Mouse (Mus musculus): Measurements from ENCODE around the gene Ntrk1. TPM values are rescaled to one million over a fixed set of nuclear protein-coding genes. Genes with fewer than 3 reads are reported as not detected.

Ntrk1 gene
- total and polyA plus RNA-seq, 3 experiments, result 0.47 to 1.6 (median 0.55) TPM

GRCm38 (mm10) chr3:87778283-87778682, 16.7 kb downstream of the Ntrk1 start:
- in situ Hi-C loops (cut with MboI; ENCODE audit: low pct_ligation_motif_present, low pct_unique_long_range_greater_than_20kb, low sequenced_read_pairs), result no loop called here
- no peak overlapping the region for H3K4me2 ChIP-seq (ENCODE audit: insufficient read depth, low read depth, poor library complexity, severe bottlenecking)
- peaks cover 90% of the 10 kb centered on the region for H3K27me3 ChIP-seq (replicated peaks)

GRCm38 (mm10) chr3:87771088-87771487, 23.9 kb downstream of the Ntrk1 start:
- Histone ChIP-seq H3K4me1 (ENCODE audit: control insufficient read depth in 1 of 2, insufficient read depth in 2 of 2) (peaks cover 0 to 9% of the 10 kb centered on the region in 2 experiments; a peak in 2 of 4 replicates), H3K4me3 (replicated peaks in 1 of 3; ENCODE audit: low read depth in 2 of 3, low read length in 2 of 3, poor library complexity in 1 of 3) (no peak overlapping the region), H3K36me3 (replicated peaks in 1 of 2; ENCODE audit: control insufficient read depth in 1 of 2, insufficient read depth in 1 of 2, low read length in 1 of 2) (no peaks in the 10 kb centered on the region), H3K4me2 (ENCODE audit: insufficient read depth, low read depth, poor library complexity, severe bottlenecking) (no peak overlapping the region), H3K9ac (ENCODE audit: insufficient read depth, low read depth) (no peak overlapping the region), H3K79me2 (replicated peaks; ENCODE audit: control insufficient read depth, extremely low read depth, insufficient read depth, poor library complexity, severe bottlenecking) (no peaks in the 10 kb centered on the region), H3K27ac (ENCODE audit: insufficient read depth, low read depth) (no peak overlapping the region), H3K27me3 (replicated peaks) (peaks cover 73% of the 10 kb centered on the region), H3K9me3 (replicated peaks; ENCODE audit: low read length) (no peaks in the 10 kb centered on the region)
- in situ Hi-C loops (cut with MboI; ENCODE audit: low pct_ligation_motif_present, low pct_unique_long_range_greater_than_20kb, low sequenced_read_pairs) (no loop called here), dilution Hi-C loops (cut with MboI; ENCODE audit: extremely low pct_ligation_motif_present, extremely low pct_unique_long_range_greater_than_20kb, low sequenced_read_pairs) (no loop called here)
- DNase-seq (ENCODE audit: extremely low read depth), result no peak
- TF ChIP-seq KAT2A (IDR thresholded peaks at IDR 0.05; ENCODE audit: insufficient replicate concordance, low read length) (no peak), BHLHE40 (IDR thresholded peaks at IDR 0.05; ENCODE audit: low read depth, low read length) (no peak), UBTF (IDR thresholded peaks at IDR 0.05; ENCODE audit: low read depth, low read length) (no peak), MEF2A (IDR thresholded peaks at IDR 0.05; ENCODE audit: borderline replicate concordance, low read depth, low read length) (no peak), PAX5 (IDR thresholded peaks at IDR 0.05; ENCODE audit: low read length) (no peak), EP300 (IDR thresholded peaks at IDR 0.05; ENCODE audit: low read length) (no peak), SIN3A (IDR thresholded peaks at IDR 0.05; ENCODE audit: low read length) (no peak), MAFK (IDR thresholded peaks at IDR 0.05; ENCODE audit: insufficient replicate concordance, low read length) (no peak), ETS1 (conservative IDR thresholded peaks at IDR 0.05; ENCODE audit: low read depth, low read length) (no peak), CHD1 (IDR thresholded peaks at IDR 0.05; ENCODE audit: low read depth, low read length) (no peak), ZMIZ1 (IDR thresholded peaks at IDR 0.05; ENCODE audit: low read depth, low read length) (no peak), HCFC1 (IDR thresholded peaks at IDR 0.05; ENCODE audit: low read depth, low read length) (no peak), TBP (conservative IDR thresholded peaks at IDR 0.05; ENCODE audit: low read depth, low read length) (no peak)

More at GRCm38 (mm10) chr3:87778283-87778682, 16.7 kb downstream of the Ntrk1 start:
- Histone ChIP-seq H3K36me3 (replicated peaks in 1 of 2; ENCODE audit: control insufficient read depth in 1 of 2, insufficient read depth in 1 of 2, low read length in 1 of 2) (no peaks in the 10 kb centered on the region), H3K27ac (ENCODE audit: insufficient read depth, low read depth) (no peak overlapping the region), H3K4me1 (ENCODE audit: control insufficient read depth in 1 of 2, insufficient read depth in 2 of 2) (peaks cover under 1 to 11% of the 10 kb centered on the region in 2 experiments), H3K9ac (ENCODE audit: insufficient read depth, low read depth) (no peak overlapping the region), H3K4me3 (replicated peaks in 1 of 3; ENCODE audit: low read depth in 2 of 3, low read length in 2 of 3, poor library complexity in 1 of 3) (no peak overlapping the region), H3K9me3 (replicated peaks; ENCODE audit: low read length) (no peaks in the 10 kb centered on the region), H3K79me2 (replicated peaks; ENCODE audit: control insufficient read depth, extremely low read depth, insufficient read depth, poor library complexity, severe bottlenecking) (no peaks in the 10 kb centered on the region)
- dilution Hi-C loops (cut with MboI; ENCODE audit: extremely low pct_ligation_motif_present, extremely low pct_unique_long_range_greater_than_20kb, low sequenced_read_pairs), result no loop called here
- no peak for DNase-seq (ENCODE audit: extremely low read depth)
- TF ChIP-seq ZNF384 (IDR thresholded peaks at IDR 0.05; ENCODE audit: low read depth, low read length), result no peak
- no peak for TF ChIP-seq GABPA (IDR thresholded peaks at IDR 0.05; ENCODE audit: insufficient replicate concordance, low read depth, low read length)
- no peak for TF ChIP-seq NRF1 (IDR thresholded peaks at IDR 0.05; ENCODE audit: low read depth, low read length)
- TF ChIP-seq TCF12 (IDR thresholded peaks at IDR 0.05; ENCODE audit: low read depth, low read length), result no peak
- TF ChIP-seq ZMIZ1 (IDR thresholded peaks at IDR 0.05; ENCODE audit: low read depth, low read length), result no peak
- no peak for TF ChIP-seq PAX5 (IDR thresholded peaks at IDR 0.05; ENCODE audit: low read length)
- no peak for TF ChIP-seq NELFE (IDR thresholded peaks at IDR 0.05; ENCODE audit: low read depth, low read length)
